Mouse (Mus musculus) MEL (cell line): Measurements from ENCODE around the gene Dpf3. TPM values are rescaled to one million over a fixed set of nuclear protein-coding genes. Genes with fewer than 3 reads are reported as not detected.

ENCODE experiments used
- DNase-seq: peaks from one replicate; pipeline ENCODE4 v3.0.0; 2011; ENCODE audit warnings: low read depth, low spot score
- H3K27ac ChIP-seq: 2 replicates; pipeline ENCODE4 v1.5.1; 2012; ENCODE audit warnings: low read depth, mild to moderate bottlenecking, control low read depth, low read length, moderate library complexity; ENCODE audit not compliant: control insufficient read depth
- H3K27me3 ChIP-seq, 2 experiments: fragments of 150-350 bp in 1 of 2; sonication (generic) in 1 of 2; 2 replicates each; pipeline ENCODE4 v1.6.1; 2012; ENCODE audit warnings: low read length in 2 of 2, mild to moderate bottlenecking in 2 of 2, improper control_type of control experiment in 1 of 2, moderate library complexity in 1 of 2; ENCODE audit not compliant: insufficient read depth in 2 of 2, control insufficient read depth in 1 of 2
- H3K36me3 ChIP-seq, 2 experiments: 2 replicates each; pipeline ENCODE4 v1.6.1; 2012 to 2014; ENCODE audit warnings: low read length in 2 of 2, improper control_type of control experiment in 1 of 2, inconsistent platforms in 1 of 2, mild to moderate bottlenecking in 1 of 2; ENCODE audit not compliant: insufficient read depth in 2 of 2, control insufficient read depth in 1 of 2
- H3K4me1 ChIP-seq, 2 experiments: fragments of 150-350 bp in 1 of 2; sonication (generic) in 1 of 2; 2 replicates each; pipeline ENCODE4 v1.6.1; 2012; ENCODE audit warnings: low read length in 2 of 2, improper control_type of control experiment in 1 of 2, mild to moderate bottlenecking in 1 of 2; ENCODE audit not compliant: insufficient read depth in 2 of 2, control insufficient read depth in 1 of 2
- H3K4me3 ChIP-seq, 2 experiments: fragments of 150-350 bp in 1 of 2; sonication (generic) in 1 of 2; 2 replicates each; pipeline ENCODE4 v1.5.1; 2012; ENCODE audit warnings: low read depth in 2 of 2, low read length in 2 of 2, mild to moderate bottlenecking in 2 of 2, moderate library complexity in 2 of 2, control low read depth in 1 of 2, improper control_type of control experiment in 1 of 2; ENCODE audit not compliant: control insufficient read depth in 1 of 2, insufficient read depth in 1 of 2
- H3K79me2 ChIP-seq: 2 replicates; pipeline ENCODE4 v1.6.1; 2012; ENCODE audit warnings: mild to moderate bottlenecking, low read length, moderate library complexity; ENCODE audit not compliant: control insufficient read depth, poor library complexity, insufficient read depth
- H3K9ac ChIP-seq: 2 replicates; pipeline ENCODE4 v1.6.1; 2012; ENCODE audit warnings: low read depth, mild to moderate bottlenecking, control low read depth, low read length, moderate library complexity; ENCODE audit not compliant: control insufficient read depth, poor library complexity, severe bottlenecking
- H3K9me3 ChIP-seq: fragments of 150-350 bp; sonication (generic); replicated peaks from 2 replicates; pipeline ENCODE4 v1.6.1; 2012; ENCODE audit warnings: mild to moderate bottlenecking, low read length, improper control_type of control experiment, moderate library complexity; ENCODE audit not compliant: insufficient read depth
- CHD1 ChIP-seq: IDR thresholded peaks from 2 replicates; pipeline ENCODE4 v1.6.1; 2012; ENCODE audit warnings: low read depth, mild to moderate bottlenecking, inconsistent platforms, low read length, improper control_type of control experiment
- CHD2 ChIP-seq: IDR thresholded peaks from 2 replicates; pipeline ENCODE4 v1.6.1; 2011; ENCODE audit warnings: low read length, improper control_type of control experiment
- E2F4 ChIP-seq: IDR thresholded peaks from 2 replicates; pipeline ENCODE4 v1.6.1; 2011; ENCODE audit warnings: low read depth, low read length, improper control_type of control experiment, borderline replicate concordance
- ELF1 ChIP-seq: IDR thresholded peaks from 2 replicates; pipeline ENCODE4 v1.6.1; 2014; ENCODE audit warnings: low read depth, mild to moderate bottlenecking, inconsistent platforms, low read length, improper control_type of control experiment, moderate library complexity
- EP300 ChIP-seq, 2 experiments: IDR thresholded peaks; 2 replicates each; pipeline ENCODE4 v1.6.1; 2011; ENCODE audit warnings: improper control_type of control experiment in 2 of 2, low read length in 2 of 2, low read depth in 1 of 2, mild to moderate bottlenecking in 1 of 2
- ETS1 ChIP-seq: IDR thresholded peaks from 2 replicates; pipeline ENCODE4 v1.6.1; 2012; ENCODE audit warnings: low read depth, mild to moderate bottlenecking, inconsistent platforms, low read length, improper control_type of control experiment, moderate library complexity
- GABPA ChIP-seq: IDR thresholded peaks from 2 replicates; pipeline ENCODE4 v1.6.1; 2012; ENCODE audit warnings: low read depth, mild to moderate bottlenecking, inconsistent platforms, low read length, improper control_type of control experiment, moderate library complexity
- GATA1 ChIP-seq: IDR thresholded peaks from 2 replicates; pipeline ENCODE4 v1.6.1; 2011; ENCODE audit warnings: low read depth, low read length, improper control_type of control experiment
- JUND ChIP-seq: IDR thresholded peaks from 2 replicates; pipeline ENCODE4 v1.6.1; 2011; ENCODE audit warnings: low read depth, mild to moderate bottlenecking, improper control_type of control experiment, low read length
- MAFK ChIP-seq: IDR thresholded peaks from 2 replicates; pipeline ENCODE4 v1.6.1; 2011; ENCODE audit warnings: low read depth, mild to moderate bottlenecking, low read length, improper control_type of control experiment, borderline replicate concordance
- MAX ChIP-seq: IDR thresholded peaks from 2 replicates; pipeline ENCODE4 v1.6.1; 2011; ENCODE audit warnings: low read length, improper control_type of control experiment
- MEF2A ChIP-seq: IDR thresholded peaks from 2 replicates; pipeline ENCODE4 v1.6.1; 2014; ENCODE audit warnings: low read depth, mild to moderate bottlenecking, inconsistent platforms, low read length, improper control_type of control experiment; ENCODE audit not compliant: poor library complexity, insufficient replicate concordance, severe bottlenecking; ENCODE audit errors: extremely low read depth
- MYB ChIP-seq: IDR thresholded peaks from 2 replicates; pipeline ENCODE4 v1.6.1; 2011; ENCODE audit warnings: mild to moderate bottlenecking, low read depth, low read length, improper control_type of control experiment
- MYC ChIP-seq: IDR thresholded peaks from 2 replicates; pipeline ENCODE4 v1.6.1; 2011; ENCODE audit warnings: low read depth, mild to moderate bottlenecking, low read length, improper control_type of control experiment, moderate library complexity
- POLR2AphosphoS5 ChIP-seq: IDR thresholded peaks from 2 replicates; pipeline ENCODE4 v1.6.1; 2012; ENCODE audit warnings: low read depth, borderline replicate concordance, mild to moderate bottlenecking, inconsistent platforms, low read length, moderate library complexity, mixed read lengths
- RAD21 ChIP-seq: IDR thresholded peaks from 2 replicates; pipeline ENCODE4 v1.6.1; 2011; ENCODE audit warnings: mild to moderate bottlenecking, low read depth, low read length, improper control_type of control experiment
- TBP ChIP-seq: IDR thresholded peaks from 2 replicates; pipeline ENCODE4 v1.8.0; 2011; ENCODE audit warnings: low read depth, low read length, improper control_type of control experiment
- TCF12 ChIP-seq: IDR thresholded peaks from 2 replicates; pipeline ENCODE4 v1.6.1; 2014; ENCODE audit warnings: low read depth, mild to moderate bottlenecking, inconsistent platforms, low read length, improper control_type of control experiment, moderate library complexity
- USF2 ChIP-seq, 2 experiments: IDR thresholded peaks; 2 replicates each; pipeline ENCODE4 v1.6.1; 2011 to 2012; ENCODE audit warnings: improper control_type of control experiment in 2 of 2, low read length in 2 of 2, borderline replicate concordance in 1 of 2, inconsistent platforms in 1 of 2, low read depth in 1 of 2, mild to moderate bottlenecking in 1 of 2; ENCODE audit not compliant: insufficient read depth in 1 of 2
- ZC3H11A ChIP-seq: IDR thresholded peaks from 2 replicates; pipeline ENCODE4 v1.6.1; 2012; ENCODE audit warnings: low read depth, mild to moderate bottlenecking, inconsistent platforms, low read length, improper control_type of control experiment
- ZNF384 ChIP-seq: IDR thresholded peaks from 2 replicates; pipeline ENCODE4 v1.6.1; 2012; ENCODE audit warnings: low read depth, mild to moderate bottlenecking, inconsistent platforms, low read length, improper control_type of control experiment
- polyA plus RNA-seq, 2 experiments: library from polyadenylated mRNA; stranded (reverse) in 1 of 2; unstranded in 1 of 2; fragments of >175 nt in 1 of 2; fragments of >200 nt in 1 of 2; gene quantifications; 2 replicates each; pipeline versions ENCODE4 v1.2.1 to v1.2.4; 2012; ENCODE audit warnings: low replicate concordance in 2 of 2, low read depth in 1 of 2; ENCODE audit not compliant: insufficient read length in 2 of 2, insufficient read depth in 1 of 2, missing spikeins in 1 of 2
- total RNA-seq: library from RNA; depleted of rRNA; stranded (reverse); fragments of 300-350 nt; gene quantifications from 2 replicates; pipeline ENCODE4 v1.2.3, GENCODE M21; 2012

Dpf3 gene
- total and polyA plus RNA-seq, 3 experiments, result 4.2 to 6.8 TPM; not detected in 1

DNA sequence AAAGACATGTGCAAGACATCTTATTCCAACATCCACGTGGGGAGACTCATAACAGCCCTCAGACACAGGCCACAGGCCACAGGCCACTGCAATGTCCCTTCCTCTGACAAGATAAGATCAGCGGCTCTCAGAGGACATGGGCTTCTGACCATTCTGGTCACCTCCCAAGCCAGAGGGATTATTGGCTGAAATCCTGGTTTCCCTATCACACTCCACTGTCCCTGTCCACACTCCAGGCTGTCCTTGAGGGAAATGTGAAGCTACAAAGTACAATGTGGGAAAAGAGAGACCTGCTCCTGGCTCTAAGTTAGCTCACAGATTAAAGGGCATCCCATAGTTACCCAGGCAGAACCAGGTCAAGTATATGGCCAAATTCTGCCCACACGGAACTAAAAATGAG lies 239.8 kb downstream of the Dpf3 start:
- peaks cover 0 to 3% of the 10 kb centered on the region in 2 experiments; a peak in 2 of 4 replicates for H3K27me3 ChIP-seq
- H3K79me2 ChIP-seq, result no peaks in the 10 kb centered on the region
- no peaks in the 10 kb centered on the region for H3K9me3 ChIP-seq
- no peaks in the 10 kb centered on the region for H3K4me1 ChIP-seq
- H3K36me3 ChIP-seq, result no peaks in the 10 kb centered on the region
- no peak overlapping the region for H3K9ac ChIP-seq
- no peak overlapping the region for H3K27ac ChIP-seq
- TF ChIP-seq E2F4, result no peak
- TF ChIP-seq RAD21, result no peak
- no peak for TF ChIP-seq TCF12
- no peak for TF ChIP-seq JUND
- no peak overlapping the region for H3K4me3 ChIP-seq
- no peak for DNase-seq

DNA sequence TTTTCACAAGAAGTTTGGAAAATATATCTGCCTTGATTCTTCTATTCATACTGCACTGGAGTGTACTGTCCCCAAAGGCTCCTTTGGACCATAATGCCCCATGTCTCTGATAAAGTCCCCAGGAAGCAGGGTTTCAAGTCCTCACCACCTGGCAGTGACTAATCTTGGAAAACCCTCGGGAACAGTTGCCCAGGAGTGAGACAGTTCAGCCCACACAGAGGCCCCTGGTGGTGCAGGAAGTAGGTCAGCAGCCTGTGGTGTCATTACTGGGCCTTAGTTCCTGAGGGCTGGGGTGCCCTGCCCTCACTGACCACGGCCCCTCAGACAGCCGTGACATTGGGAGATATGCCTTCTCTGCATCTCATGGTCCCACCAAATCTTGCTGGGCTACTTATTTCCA lies 246.5 kb downstream of the Dpf3 start:
- no peaks in the 10 kb centered on the region for H3K4me1 ChIP-seq
- H3K4me3 ChIP-seq, result no peak overlapping the region
- no peaks in the 10 kb centered on the region for H3K9me3 ChIP-seq
- peaks cover 2 to 7% of the 10 kb centered on the region in 2 experiments; a peak in 3 of 4 replicates for H3K27me3 ChIP-seq
- no peak overlapping the region for H3K9ac ChIP-seq
- no peak for TF ChIP-seq E2F4
- no peak for TF ChIP-seq POLR2AphosphoS5
- no peak for TF ChIP-seq MAFK
- no peak for TF ChIP-seq CHD1
- no peak for TF ChIP-seq TBP
- TF ChIP-seq TCF12, result no peak
- TF ChIP-seq ELF1, result no peak
- no peak for TF ChIP-seq CHD2
- no peak for TF ChIP-seq ETS1
- no peak for TF ChIP-seq ZC3H11A
- no peak for TF ChIP-seq EP300 (IDR thresholded peaks at IDR 0.05; ENCODE audit: low read depth in 1 of 2, low read length in 2 of 2)
- TF ChIP-seq ZNF384, result no peak
- TF ChIP-seq GABPA, result no peak
- no peak for TF ChIP-seq USF2 (IDR thresholded peaks at IDR 0.05; ENCODE audit: borderline replicate concordance in 1 of 2, insufficient read depth in 1 of 2, low read depth in 1 of 2, low read length in 2 of 2)
- TF ChIP-seq RAD21, result no peak
- TF ChIP-seq MYB, result no peak
- no peak for TF ChIP-seq MYC
- TF ChIP-seq MEF2A, result no peak
- TF ChIP-seq GATA1, result no peak
- TF ChIP-seq MAX, result no peak
- no peak overlapping the region for H3K27ac ChIP-seq
- DNase-seq, result no peak
- no peaks in the 10 kb centered on the region for H3K36me3 ChIP-seq
- H3K79me2 ChIP-seq, result no peaks in the 10 kb centered on the region
